8 mouse cellular contexts compared by ENCODE assay signal in the genomic region with DNA sequence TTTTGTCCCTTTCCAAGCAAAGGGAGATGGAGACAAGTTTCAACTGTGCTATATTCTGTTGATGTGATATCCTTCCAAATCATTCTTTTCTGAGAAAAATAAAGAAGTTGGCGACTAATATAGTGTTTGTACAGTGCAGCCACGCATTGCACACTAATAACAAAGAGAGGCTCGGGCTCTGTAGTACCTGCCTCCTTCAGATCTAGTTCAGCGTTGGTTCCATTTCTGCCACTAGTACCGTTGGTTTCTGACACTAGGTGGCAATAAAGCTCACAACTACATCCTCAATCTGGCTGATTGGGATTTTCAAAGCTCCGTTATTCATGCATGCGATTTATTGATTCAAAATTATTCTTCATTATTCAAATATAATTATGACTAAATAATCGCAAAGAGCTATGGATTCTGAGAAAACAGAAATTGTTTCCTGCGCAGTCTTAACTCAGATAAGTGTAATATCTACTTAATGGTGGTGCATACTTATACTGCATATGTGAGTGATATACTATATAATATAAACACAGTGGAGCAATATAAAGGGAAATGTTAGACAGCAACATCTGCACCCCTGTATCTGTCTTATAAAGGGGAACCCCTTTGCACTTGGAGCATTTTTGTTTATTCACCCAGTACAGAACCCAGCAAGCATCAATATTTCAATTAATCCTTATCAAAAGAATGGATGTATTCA. TPM values are rescaled to one million over a fixed set of nuclear protein-coding genes. Genes with fewer than 3 reads are reported as not detected.
DNase-seq lines count a peak whose midpoint lies in the region; ATAC-seq lines count a peak whose summit lies in the region.

No protein-coding gene starts in this region.

- WGBS in midbrain, embryonic 13.5 days: 28% methylated on average over 9 of the region's 9 CpGs

- H3K4me1 ChIP-seq in midbrain, embryonic 13.5 days (replicated peaks): peaks cover 9% of the 10 kb centered on the region

- no peak overlapping the region for H3K4me3 ChIP-seq in midbrain, embryonic 13.5 days (replicated peaks)

- peak; percentile 92 for ATAC-seq in granulocyte monocyte progenitor cell, adult 5-6 weeks (replicated peaks; ENCODE audit: poor library complexity, severe bottlenecking)
- peak; percentile 76; the same call in 1 of the 2 replicates for ATAC-seq in midbrain, embryonic 13.5 days
- ATAC-seq in inflammation-experienced regulatory T-cells, adult 6 months: no peak

- H3K27ac ChIP-seq in midbrain, embryonic 13.5 days: no peak overlapping the region

- peak; percentile 5 for DNase-seq in thymus, postnatal 25 days
- no peak for DNase-seq in thymus, postnatal 14 days
- peak; percentile 37 for DNase-seq in cerebellum, adult 8-10 months
- peak; percentile 59 for DNase-seq in layer of hippocampus, adult 11-12 months (ENCODE audit: low spot score)
- DNase-seq in urinary bladder, postnatal 14 days (ENCODE audit: low spot score): no peak

- no peak overlapping the region for H3K4me2 ChIP-seq in midbrain, embryonic 13.5 days (replicated peaks)

- no peaks in the 10 kb centered on the region for H3K36me3 ChIP-seq in midbrain, embryonic 13.5 days

- H3K27me3 ChIP-seq in midbrain, embryonic 13.5 days: no peaks in the 10 kb centered on the region

- no peaks in the 10 kb centered on the region for H3K9me3 ChIP-seq in midbrain, embryonic 13.5 days

- no peak overlapping the region for H3K9ac ChIP-seq in midbrain, embryonic 13.5 days (replicated peaks)

RNA-seq across cellular contexts. Expression of a gene that starts 37.5 kb away (rescaled TPM):
- 75.2 and 80.9 TPM in 2 replicates for total RNA-seq in granulocyte monocyte progenitor cell, adult 5-6 weeks (2014; fragmentation: Nextera tagmentation)
- 158 and 181 TPM in 2 replicates for total RNA-seq in granulocyte monocyte progenitor cell, adult 5-6 weeks (2017)
- polyA plus RNA-seq in midbrain, embryonic 13.5 days (2015; fragmentation: Nextera tagmentation; extraction: Ambion mirVana): 97.4 and 109 TPM in 2 replicates
- 10 to 100 TPM; 13.4 to 26.1 (median 15.5) TPM for polyA plus RNA-seq in inflammation-experienced regulatory T-cells, adult 6 months (2017; shearing (Covaris generic))

Comparison
In these comparisons a context has a peak if more than half of its experiments do, and no peak if none do; other contexts are left out.
1. DNase-seq: peak in thymus, postnatal 25 days (single experiment), cerebellum, adult 8-10 months (single experiment) and layer of hippocampus, adult 11-12 months (single experiment); none in thymus, postnatal 14 days (single experiment) and urinary bladder, postnatal 14 days (single experiment).